Mouse (Mus musculus) ES-E14 (cell line): ENCODE measurements at regions not wholly inside any gene's neighbourhood (a gene's known extent, or its start where the extent isn't known, plus 50 kb on each side); places are given as distances from the start of the nearest gene placed in this dataset.

ENCODE experiments used
- DNase-seq: peaks from one replicate; pipeline ENCODE4 v3.0.0-alpha.2; 2013; ENCODE audit warnings: low read depth, low spot score
- H3K27ac ChIP-seq: 2 replicates; pipeline ENCODE4 v1.5.1; 2012; ENCODE audit warnings: low read depth, mild to moderate bottlenecking, low read length, moderate library complexity, mixed read lengths; ENCODE audit not compliant: poor library complexity, insufficient read depth, severe bottlenecking
- H3K36me3 ChIP-seq: 2 replicates; pipeline ENCODE4 v1.6.1; 2012; ENCODE audit warnings: mild to moderate bottlenecking, low read length, moderate library complexity, mixed read lengths; ENCODE audit not compliant: control insufficient read depth, poor library complexity, insufficient read depth, severe bottlenecking
- H3K4me1 ChIP-seq, 2 experiments: fragments of 150-350 bp in 1 of 2; sonication (generic) in 1 of 2; 2 replicates each; pipeline ENCODE4 v1.6.1; 2012; ENCODE audit warnings: low read length in 2 of 2, mild to moderate bottlenecking in 1 of 2, mixed read lengths in 1 of 2; ENCODE audit not compliant: control insufficient read depth in 2 of 2, insufficient read depth in 2 of 2, poor library complexity in 1 of 2
- H3K4me3 ChIP-seq, 2 experiments: fragments of 150-350 bp in 1 of 2; sonication (generic) in 1 of 2; 2 replicates each; pipeline ENCODE4 v1.5.1; 2012; ENCODE audit warnings: low read length in 2 of 2, low read depth in 1 of 2, mild to moderate bottlenecking in 1 of 2, mixed read lengths in 1 of 2; ENCODE audit not compliant: insufficient read depth in 1 of 2, poor library complexity in 1 of 2, severe bottlenecking in 1 of 2
- H3K9ac ChIP-seq: 2 replicates; pipeline ENCODE4 v1.6.1; 2012; ENCODE audit warnings: low read depth, mild to moderate bottlenecking, low read length, mixed read lengths; ENCODE audit not compliant: poor library complexity, insufficient read depth, severe bottlenecking
- H3K9me3 ChIP-seq: fragments of 150-350 bp; sonication (generic); 2 replicates; pipeline ENCODE4 v1.6.1; 2012; ENCODE audit warnings: low read depth, mild to moderate bottlenecking, low read length; ENCODE audit not compliant: control insufficient read depth, insufficient read depth
- CHD2 ChIP-seq: IDR thresholded peaks from 2 replicates; pipeline ENCODE4 v1.6.1; 2014; ENCODE audit warnings: mild to moderate bottlenecking, low read depth, low read length, inconsistent platforms
- HCFC1 ChIP-seq: IDR thresholded peaks from 2 replicates; pipeline ENCODE4 v1.6.1; 2012; ENCODE audit warnings: low read length, inconsistent platforms, borderline replicate concordance; ENCODE audit not compliant: insufficient read depth
- MAFK ChIP-seq: IDR thresholded peaks from 2 replicates; pipeline ENCODE4 v1.6.1; 2014; ENCODE audit warnings: mild to moderate bottlenecking, low read depth, low read length, inconsistent platforms; ENCODE audit not compliant: insufficient read depth
- ZC3H11A ChIP-seq: IDR thresholded peaks from 2 replicates; pipeline ENCODE4 v1.6.1; 2012; ENCODE audit warnings: low read depth, mild to moderate bottlenecking, inconsistent platforms, low read length, borderline replicate concordance
- ZNF384 ChIP-seq: IDR thresholded peaks from 2 replicates; pipeline ENCODE4 v1.6.1; 2012; ENCODE audit warnings: low read depth, low read length, inconsistent platforms
- in situ Hi-C, 2 experiments: fragments of 600-800 bp; cut with MboI; formaldehyde crosslinking; loops; one replicate each; pipeline ENCODE4 v1.15.1; 2025; ENCODE audit warnings: low sequenced_read_pairs in 2 of 2, inconsistent platforms in 1 of 2; ENCODE audit not compliant: unreplicated experiment in 2 of 2

DNA sequence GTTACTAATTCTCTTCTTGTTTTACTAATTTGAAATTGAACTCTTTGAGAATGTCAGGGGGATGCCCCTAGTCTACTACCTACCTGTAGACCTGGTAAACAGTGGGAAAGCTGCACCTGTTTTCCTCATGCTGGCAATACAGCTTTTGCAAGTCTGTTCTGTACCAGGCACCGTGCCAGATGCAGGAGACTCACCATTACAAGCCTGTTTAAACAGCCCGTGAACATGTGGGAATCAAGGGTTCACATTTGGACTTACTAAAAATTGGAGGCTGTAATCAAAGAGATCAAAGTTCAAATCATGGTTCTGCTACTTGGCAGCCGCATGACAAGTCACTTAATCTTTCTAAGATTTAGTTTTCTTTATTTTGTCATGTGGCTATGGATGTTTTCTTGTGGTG lies 56.8 kb upstream of the Rai2 start:
- no peak overlapping the region for H3K4me3 ChIP-seq
- no peaks in the 10 kb centered on the region for H3K4me1 ChIP-seq
- no peaks in the 10 kb centered on the region for H3K9me3 ChIP-seq
- no peaks in the 10 kb centered on the region for H3K36me3 ChIP-seq
- H3K9ac ChIP-seq, result no peak overlapping the region
- no peak for DNase-seq
- no peak for TF ChIP-seq ZNF384
- no peak for TF ChIP-seq HCFC1
- TF ChIP-seq ZC3H11A, result no peak
- no peak for TF ChIP-seq CHD2
- no peak for TF ChIP-seq MAFK
- in situ Hi-C loops, result no loop called here
- H3K27ac ChIP-seq, result no peak overlapping the region

- in situ Hi-C loops, result no loop called here
- no peak for DNase-seq
- Histone ChIP-seq H3K4me3 (no peak overlapping the region), H3K9ac (no peak overlapping the region), H3K27ac (no peak overlapping the region), H3K4me1 (no peaks in the 10 kb centered on the region), H3K9me3 (no peaks in the 10 kb centered on the region), H3K36me3 (no peaks in the 10 kb centered on the region)
- TF ChIP-seq ZC3H11A (no peak), CHD2 (no peak), HCFC1 (no peak), MAFK (no peak), ZNF384 (no peak)
Measured at GRCm38 (mm10) chrX:161661936-161662335, 54.9 kb upstream of the Rai2 start.
